Mouse (Mus musculus) MEL (cell line): Measurements from ENCODE around the gene Pip4k2c. TPM values are rescaled to one million over a fixed set of nuclear protein-coding genes. Genes with fewer than 3 reads are reported as not detected.

Source experiments
- DNase-seq: peaks from one replicate; pipeline ENCODE4 v3.0.0; 2011; ENCODE audit warnings: low read depth, low spot score
- H3K27ac ChIP-seq: 2 replicates; pipeline ENCODE4 v1.5.1; 2012; ENCODE audit warnings: low read depth, mild to moderate bottlenecking, control low read depth, low read length, moderate library complexity; ENCODE audit not compliant: control insufficient read depth
- H3K27me3 ChIP-seq, 2 experiments: fragments of 150-350 bp in 1 of 2; sonication (generic) in 1 of 2; 2 replicates each; pipeline ENCODE4 v1.6.1; 2012; ENCODE audit warnings: low read length in 2 of 2, mild to moderate bottlenecking in 2 of 2, improper control_type of control experiment in 1 of 2, moderate library complexity in 1 of 2; ENCODE audit not compliant: insufficient read depth in 2 of 2, control insufficient read depth in 1 of 2
- H3K36me3 ChIP-seq, 2 experiments: 2 replicates each; pipeline ENCODE4 v1.6.1; 2012 to 2014; ENCODE audit warnings: low read length in 2 of 2, improper control_type of control experiment in 1 of 2, inconsistent platforms in 1 of 2, mild to moderate bottlenecking in 1 of 2; ENCODE audit not compliant: insufficient read depth in 2 of 2, control insufficient read depth in 1 of 2
- H3K4me1 ChIP-seq, 2 experiments: fragments of 150-350 bp in 1 of 2; sonication (generic) in 1 of 2; 2 replicates each; pipeline ENCODE4 v1.6.1; 2012; ENCODE audit warnings: low read length in 2 of 2, improper control_type of control experiment in 1 of 2, mild to moderate bottlenecking in 1 of 2; ENCODE audit not compliant: insufficient read depth in 2 of 2, control insufficient read depth in 1 of 2
- H3K4me3 ChIP-seq, 2 experiments: fragments of 150-350 bp in 1 of 2; sonication (generic) in 1 of 2; 2 replicates each; pipeline ENCODE4 v1.5.1; 2012; ENCODE audit warnings: low read depth in 2 of 2, low read length in 2 of 2, mild to moderate bottlenecking in 2 of 2, moderate library complexity in 2 of 2, control low read depth in 1 of 2, improper control_type of control experiment in 1 of 2; ENCODE audit not compliant: control insufficient read depth in 1 of 2, insufficient read depth in 1 of 2
- H3K79me2 ChIP-seq: 2 replicates; pipeline ENCODE4 v1.6.1; 2012; ENCODE audit warnings: mild to moderate bottlenecking, low read length, moderate library complexity; ENCODE audit not compliant: control insufficient read depth, poor library complexity, insufficient read depth
- H3K9ac ChIP-seq: 2 replicates; pipeline ENCODE4 v1.6.1; 2012; ENCODE audit warnings: low read depth, mild to moderate bottlenecking, control low read depth, low read length, moderate library complexity; ENCODE audit not compliant: control insufficient read depth, poor library complexity, severe bottlenecking
- H3K9me3 ChIP-seq: fragments of 150-350 bp; sonication (generic); replicated peaks from 2 replicates; pipeline ENCODE4 v1.6.1; 2012; ENCODE audit warnings: mild to moderate bottlenecking, low read length, improper control_type of control experiment, moderate library complexity; ENCODE audit not compliant: insufficient read depth
- BHLHE40 ChIP-seq: IDR thresholded peaks from 2 replicates; pipeline ENCODE4 v1.6.1; 2012; ENCODE audit warnings: low read depth, mild to moderate bottlenecking, inconsistent platforms, low read length, improper control_type of control experiment, borderline replicate concordance
- CHD1 ChIP-seq: IDR thresholded peaks from 2 replicates; pipeline ENCODE4 v1.6.1; 2012; ENCODE audit warnings: low read depth, mild to moderate bottlenecking, inconsistent platforms, low read length, improper control_type of control experiment
- CTCF ChIP-seq, 3 experiments: IDR thresholded peaks in 2 of 3; conservative IDR thresholded peaks in 1 of 3; 2 replicates each; pipeline ENCODE4 v1.5.1; 2011 to 2012; ENCODE audit warnings: low read length in 3 of 3, low read depth in 2 of 3, mild to moderate bottlenecking in 2 of 3, improper control_type of control experiment in 1 of 3, inconsistent platforms in 1 of 3, mixed read lengths in 1 of 3, moderate library complexity in 1 of 3; ENCODE audit not compliant: control insufficient read depth in 1 of 3, insufficient read depth in 1 of 3, poor library complexity in 1 of 3, severe bottlenecking in 1 of 3
- E2F4 ChIP-seq: IDR thresholded peaks from 2 replicates; pipeline ENCODE4 v1.6.1; 2011; ENCODE audit warnings: low read depth, low read length, improper control_type of control experiment, borderline replicate concordance
- ELF1 ChIP-seq: IDR thresholded peaks from 2 replicates; pipeline ENCODE4 v1.6.1; 2014; ENCODE audit warnings: low read depth, mild to moderate bottlenecking, inconsistent platforms, low read length, improper control_type of control experiment, moderate library complexity
- EP300 ChIP-seq, 2 experiments: IDR thresholded peaks; 2 replicates each; pipeline ENCODE4 v1.6.1; 2011; ENCODE audit warnings: improper control_type of control experiment in 2 of 2, low read length in 2 of 2, low read depth in 1 of 2, mild to moderate bottlenecking in 1 of 2
- GABPA ChIP-seq: IDR thresholded peaks from 2 replicates; pipeline ENCODE4 v1.6.1; 2012; ENCODE audit warnings: low read depth, mild to moderate bottlenecking, inconsistent platforms, low read length, improper control_type of control experiment, moderate library complexity
- MAX ChIP-seq: IDR thresholded peaks from 2 replicates; pipeline ENCODE4 v1.6.1; 2011; ENCODE audit warnings: low read length, improper control_type of control experiment
- MXI1 ChIP-seq: IDR thresholded peaks from 2 replicates; pipeline ENCODE4 v1.6.1; 2011; ENCODE audit warnings: mild to moderate bottlenecking, low read depth, low read length, improper control_type of control experiment
- MYC ChIP-seq: IDR thresholded peaks from 2 replicates; pipeline ENCODE4 v1.6.1; 2011; ENCODE audit warnings: low read depth, mild to moderate bottlenecking, low read length, improper control_type of control experiment, moderate library complexity
- POLR2AphosphoS5 ChIP-seq: IDR thresholded peaks from 2 replicates; pipeline ENCODE4 v1.6.1; 2012; ENCODE audit warnings: low read depth, borderline replicate concordance, mild to moderate bottlenecking, inconsistent platforms, low read length, moderate library complexity, mixed read lengths
- RCOR1 ChIP-seq: IDR thresholded peaks from 2 replicates; pipeline ENCODE4 v1.6.1; 2012; ENCODE audit warnings: low read depth, mild to moderate bottlenecking, inconsistent platforms, low read length, improper control_type of control experiment
- SIN3A ChIP-seq: IDR thresholded peaks from 2 replicates; pipeline ENCODE4 v1.6.1; 2012; ENCODE audit warnings: low read length, improper control_type of control experiment, inconsistent platforms
- SMC3 ChIP-seq: IDR thresholded peaks from 2 replicates; pipeline ENCODE4 v1.6.1; 2011; ENCODE audit warnings: low read depth, low read length, improper control_type of control experiment
- TAL1 ChIP-seq: IDR thresholded peaks from 2 replicates; pipeline ENCODE4 v1.6.1; 2012; ENCODE audit warnings: mild to moderate bottlenecking, inconsistent platforms, low read length, moderate library complexity, mixed read lengths
- USF1 ChIP-seq: IDR thresholded peaks from 2 replicates; pipeline ENCODE4 v1.6.1; 2014; ENCODE audit warnings: low read depth, mild to moderate bottlenecking, inconsistent platforms, low read length, improper control_type of control experiment, moderate library complexity
- ZMIZ1 ChIP-seq: IDR thresholded peaks from 2 replicates; pipeline ENCODE4 v1.6.1; 2012; ENCODE audit warnings: low read depth, mild to moderate bottlenecking, inconsistent platforms, low read length, improper control_type of control experiment, moderate library complexity
- ZNF384 ChIP-seq: IDR thresholded peaks from 2 replicates; pipeline ENCODE4 v1.6.1; 2012; ENCODE audit warnings: low read depth, mild to moderate bottlenecking, inconsistent platforms, low read length, improper control_type of control experiment
- polyA plus RNA-seq, 2 experiments: library from polyadenylated mRNA; stranded (reverse) in 1 of 2; unstranded in 1 of 2; fragments of >175 nt in 1 of 2; fragments of >200 nt in 1 of 2; gene quantifications; 2 replicates each; pipeline versions ENCODE4 v1.2.1 to v1.2.4; 2012; ENCODE audit warnings: low replicate concordance in 2 of 2, low read depth in 1 of 2; ENCODE audit not compliant: insufficient read length in 2 of 2, insufficient read depth in 1 of 2, missing spikeins in 1 of 2
- total RNA-seq: library from RNA; depleted of rRNA; stranded (reverse); fragments of 300-350 nt; gene quantifications from 2 replicates; pipeline ENCODE4 v1.2.3, GENCODE M21; 2012

Gene Pip4k2c
- total and polyA plus RNA-seq, 3 experiments, result 31.9 to 58.2 TPM; not detected in 1

- peak; percentile 68 for DNase-seq
- peak; percentile 84 for TF ChIP-seq MAX
- TF ChIP-seq EP300 (IDR thresholded peaks at IDR 0.05; ENCODE audit: low read depth in 1 of 2, low read length in 2 of 2), result peak; percentile 25 to 34; a peak in 2 of 4 replicates
- no peak for TF ChIP-seq SMC3
- no peak for TF ChIP-seq E2F4
- no peak for TF ChIP-seq ZNF384
- TF ChIP-seq POLR2AphosphoS5, result no peak
- peak; percentile 7; the same call in 1 of the 2 replicates for TF ChIP-seq BHLHE40
- TF ChIP-seq MYC, result peak; percentile 90
- TF ChIP-seq CHD1, result 0 out of 2 replicates have a peak, but pooled peaks have one; percentile 2
- no peak for TF ChIP-seq CTCF (IDR thresholded peaks at IDR 0.05 in 2 of 3, conservative IDR thresholded peaks at IDR 0.05 in 1 of 3; ENCODE audit: control insufficient read depth in 1 of 3, insufficient read depth in 1 of 3, low read depth in 2 of 3, low read length in 3 of 3, poor library complexity in 1 of 3, severe bottlenecking in 1 of 3)
- TF ChIP-seq USF1, result peak; percentile 61
- peak; percentile 81 for TF ChIP-seq MXI1
- no peak for TF ChIP-seq RCOR1
- TF ChIP-seq ZMIZ1, result no peak
- no peak for TF ChIP-seq ELF1
- peak; percentile 27; the same call in 1 of the 2 replicates for TF ChIP-seq SIN3A
- no peak for TF ChIP-seq GABPA
- H3K79me2 ChIP-seq, result peaks cover 26% of the 10 kb centered on the region
- H3K36me3 ChIP-seq, result peaks cover 2 to 11% of the 10 kb centered on the region in 2 experiments; a peak in 3 of 4 replicates
- H3K27ac ChIP-seq, result peak overlapping the region; percentile 88
- no peaks in the 10 kb centered on the region for H3K27me3 ChIP-seq
- H3K4me3 ChIP-seq, result peak overlapping the region; percentile 67 to 68
- H3K9me3 ChIP-seq, result no peaks in the 10 kb centered on the region
- peaks cover 0 to 13% of the 10 kb centered on the region in 2 experiments; a peak in 3 of 4 replicates for H3K4me1 ChIP-seq
- H3K9ac ChIP-seq, result peak overlapping the region; percentile 91
Measured at GRCm38 (mm10) chr10:127166771-127167613, 44.4 kb downstream of the Pip4k2c start.

DNA sequence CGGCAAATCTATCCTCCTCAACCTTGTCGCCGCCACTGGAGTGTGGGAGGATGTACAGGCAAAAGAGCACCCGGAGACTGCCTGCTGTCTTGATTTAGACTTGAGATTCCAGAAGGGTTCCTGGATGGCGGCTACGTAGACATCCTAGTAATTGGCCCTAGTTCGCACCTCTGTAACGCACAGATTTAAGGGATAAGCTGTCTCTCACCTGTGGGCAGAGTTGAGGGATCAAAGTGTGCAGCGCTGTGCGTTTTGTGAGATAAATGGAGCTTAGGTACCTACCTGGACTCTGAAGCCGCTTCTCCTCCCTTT is 45.0 kb downstream of the Pip4k2c start:
- Histone ChIP-seq H3K27ac (peak overlapping the region; percentile 88), H3K27me3 (no peaks in the 10 kb centered on the region), H3K9ac (peak overlapping the region; percentile 91)

More for the DNA sequence above, 45.0 kb downstream of the Pip4k2c start:
- Histone ChIP-seq H3K36me3 (peaks cover 2 to 11% of the 10 kb centered on the region in 2 experiments; a peak in 3 of 4 replicates), H3K79me2 (peaks cover 26% of the 10 kb centered on the region), H3K9me3 (no peaks in the 10 kb centered on the region), H3K4me1 (peaks cover 0 to 13% of the 10 kb centered on the region in 2 experiments; a peak in 3 of 4 replicates), H3K4me3 (peak overlapping the region; percentile 67 to 68)
- DNase-seq, result no peak
- no peak for TF ChIP-seq TAL1
- 0 out of 2 replicates have a peak, but pooled peaks have one; percentile 13 for TF ChIP-seq CHD1
